Mouse (Mus musculus) bone marrow macrophage, adult 2 months (primary cell): ENCODE measurements around the gene Iqsec1.

Experiments
- CTCF ChIP-seq: IDR thresholded peaks from 2 replicates; pipeline ENCODE4 v1.5.1; 2012; ENCODE audit warnings: low read depth, mild to moderate bottlenecking, low read length, moderate library complexity
- POLR2A ChIP-seq: IDR thresholded peaks from 2 replicates; pipeline ENCODE4 v1.6.1; 2012; ENCODE audit warnings: mild to moderate bottlenecking, low read depth, low read length, borderline replicate concordance

- TF ChIP-seq POLR2A (no peak), CTCF (no peak)
Measured at GRCm38 (mm10) chr6:90750091-90750490, 238.4 kb downstream of the Iqsec1 start.
